Mouse (Mus musculus) small intestine, adult 10 weeks (tissue): Measurements from ENCODE around the gene Olfr479. TPM values are rescaled to one million over a fixed set of nuclear protein-coding genes. Genes with fewer than 3 reads are reported as not detected.

Experiments
- polyA plus RNA-seq: library from polyadenylated mRNA; stranded (reverse); fragments of 350-450 nt; fragmentation: Illumina TruSeq; extraction: RNeasy Lipid Tissue Mini Kit (QIAGEN cat#74804); gene quantifications from one replicate; pipeline ENCODE4 v1.2.3, GENCODE M21; 2014; ENCODE audit warnings: low replicate concordance

Olfr479 gene
- polyA plus RNA-seq = not detected

GRCm38 (mm10) chr7:108050393-108050792 lies at the start of gene Olfr479:
Olfr479 (plus strand) TSS chr7:108050693.

GRCm38 (mm10) chr7:108033889-108034288 lies 16.6 kb upstream of the Olfr479 start, which contains the start of gene Olfr478:
Olfr478 (minus strand) TSS chr7:108033989.

GRCm38 (mm10) chr7:108067246-108067645 lies 16.8 kb downstream of the Olfr479 start, which contains the start of gene Olfr480:
Olfr480 (minus strand) TSS chr7:108067346.

GRCm38 (mm10) chr7:108079555-108079954 lies 29.1 kb downstream of the Olfr479 start, which contains the start of gene Olfr481:
Olfr481 (plus strand) TSS chr7:108079855.

GRCm38 (mm10) chr7:108097486-108097885 lies 47.0 kb downstream of the Olfr479 start, which contains the start of gene Olfr482:
Olfr482 (minus strand) TSS chr7:108097586.

GRCm38 (mm10) chr7:108100549-108100948 lies 50.1 kb downstream of the Olfr479 start, which contains the start of gene Olfr483:
Olfr483 (plus strand) TSS chr7:108100849.

Other genes starting within 250 kb of the Olfr479 start
- not detected for gene Ovch2, start 249.5 kb upstream of the Olfr479 start, polyA plus RNA-seq
- gene Olfr467, start 238.4 kb upstream of the Olfr479 start, polyA plus RNA-seq = not detected
- gene Olfr469, start 225.2 kb upstream of the Olfr479 start, polyA plus RNA-seq = not detected
- not detected for gene Olfr470, start 203.2 kb upstream of the Olfr479 start, polyA plus RNA-seq
- gene Olfr472, start 152.8 kb upstream of the Olfr479 start, polyA plus RNA-seq = not detected
- not detected for gene Olfr473, start 120.2 kb upstream of the Olfr479 start, polyA plus RNA-seq
- not detected for gene Olfr474, start 96.0 kb upstream of the Olfr479 start, polyA plus RNA-seq
- gene Olfr476, start 85.9 kb upstream of the Olfr479 start, polyA plus RNA-seq = not detected
- not detected for gene Olfr477, start 64.0 kb upstream of the Olfr479 start, polyA plus RNA-seq
- gene Olfr478, start 16.7 kb upstream of the Olfr479 start, polyA plus RNA-seq = not detected
- gene Olfr480, start 16.7 kb downstream of the Olfr479 start, polyA plus RNA-seq = not detected
- not detected for gene Olfr481, start 29.2 kb downstream of the Olfr479 start, polyA plus RNA-seq
- gene Olfr482, start 46.9 kb downstream of the Olfr479 start, polyA plus RNA-seq = not detected
- gene Olfr483, start 50.2 kb downstream of the Olfr479 start, polyA plus RNA-seq = not detected
- gene Olfr484, start 76.8 kb downstream of the Olfr479 start, polyA plus RNA-seq = not detected
- gene Olfr485, start 109.2 kb downstream of the Olfr479 start, polyA plus RNA-seq = not detected
- gene Olfr486, start 122.0 kb downstream of the Olfr479 start, polyA plus RNA-seq = not detected
- gene Olfr487, start 163.9 kb downstream of the Olfr479 start, polyA plus RNA-seq = not detected
- gene Olfr488, start 207.7 kb downstream of the Olfr479 start, polyA plus RNA-seq = not detected
- gene Olfr490, start 238.2 kb downstream of the Olfr479 start, polyA plus RNA-seq = not detected